Mouse (Mus musculus): ENCODE data around the gene Pepd.

- TF ChIP-seq USF1 (IDR thresholded peaks at IDR 0.05; ENCODE audit: low read depth) (no peak), POLR2A (IDR thresholded peaks at IDR 0.05; ENCODE audit: insufficient read length, low read depth) (no peak), TCF12 (IDR thresholded peaks at IDR 0.05; ENCODE audit: insufficient read depth, poor library complexity, severe bottlenecking) (no peak), TCF3 (IDR thresholded peaks at IDR 0.05; ENCODE audit: insufficient read length, low read depth) (no peak), CEBPB (IDR thresholded peaks at IDR 0.05; ENCODE audit: insufficient read depth, poor library complexity, severe bottlenecking) (no peak), MAX (IDR thresholded peaks at IDR 0.05; ENCODE audit: low read depth) (no peak), POLR2AphosphoS2 (IDR thresholded peaks at IDR 0.05; ENCODE audit: insufficient read length, low read depth) (no peak), REST (IDR thresholded peaks at IDR 0.05; ENCODE audit: insufficient read depth, insufficient read length) (no peak), MYOG (IDR thresholded peaks at IDR 0.05; ENCODE audit: control insufficient read depth in 1 of 3, insufficient read depth in 1 of 3, insufficient read length in 2 of 3, low read depth in 2 of 3) (no peak), E2F4 (IDR thresholded peaks at IDR 0.05; ENCODE audit: insufficient read depth) (no peak)
Observed at GRCm38 (mm10) chr7:35027801-35028420, 115.7 kb downstream of the Pepd start.

All from myocyte (in vitro differentiated cells).